Mouse (Mus musculus) intestine, embryonic 16.5 days (tissue): Measurements from ENCODE around the gene Snx10. TPM values are rescaled to one million over a fixed set of nuclear protein-coding genes. Genes with fewer than 3 reads are reported as not detected.
A peak's percentile ranks its signal among the peaks of the same experiment; 100 is the strongest.

ENCODE experiments used
- ATAC-seq: fragments of 200-750 bp; cut with Nextera tagmentation; 2 replicates; pipeline ENCODE4 v1.8.0; 2017; ENCODE audit warnings: moderate TSS enrichment, moderate library complexity
- H3K27ac ChIP-seq: fragments of 300-500 bp; sonication (generic); 2 replicates; pipeline ENCODE4 v1.5.1; 2014; ENCODE audit warnings: mild to moderate bottlenecking, low read length
- H3K27me3 ChIP-seq: fragments of 300-500 bp; sonication (generic); replicated peaks from 2 replicates; pipeline ENCODE4 v1.6.1; 2014; ENCODE audit warnings: low read length, control low read depth, mixed read lengths; ENCODE audit not compliant: control insufficient read depth, insufficient read depth
- H3K36me3 ChIP-seq: fragments of 300-500 bp; sonication (generic); 2 replicates; pipeline ENCODE4 v1.6.1; 2014; ENCODE audit warnings: low read length, control low read depth; ENCODE audit not compliant: control insufficient read depth, insufficient read depth
- H3K4me1 ChIP-seq: fragments of 300-500 bp; sonication (generic); 2 replicates; pipeline ENCODE4 v1.6.1; 2014; ENCODE audit warnings: low read length, control low read depth, mixed read lengths; ENCODE audit not compliant: control insufficient read depth, insufficient read depth
- H3K4me2 ChIP-seq: fragments of 300-500 bp; sonication (generic); 2 replicates; pipeline ENCODE4 v1.6.1; 2014; ENCODE audit warnings: low read depth, low read length, control low read depth
- H3K4me3 ChIP-seq: fragments of 300-500 bp; sonication (generic); 2 replicates; pipeline ENCODE4 v1.5.1; 2014; ENCODE audit warnings: mild to moderate bottlenecking, low read length
- H3K9ac ChIP-seq: fragments of 300-500 bp; sonication (generic); 2 replicates; pipeline ENCODE4 v1.6.1; 2014; ENCODE audit warnings: low read depth, low read length
- H3K9me3 ChIP-seq: fragments of 300-500 bp; sonication (generic); 2 replicates; pipeline ENCODE4 v1.6.1; 2016; ENCODE audit warnings: low read length, control low read depth; ENCODE audit not compliant: control insufficient read depth
- WGBS: fragments of 180-500 bp; shearing (Covaris S2); extraction: QIAGEN DNeasy Blood & Tissue Kit; methylation state at CpG from one replicate; pipeline ENCODE4 v1.1.7; 2014; 5-methylcytosine and 5-hydroxymethylcytosine counted together
- polyA plus RNA-seq: library from polyadenylated mRNA; unstranded; fragments of >200 nt; fragmentation: Nextera tagmentation; extraction: Ambion mirVana; gene quantifications from 2 replicates; pipeline ENCODE4 v1.2.1, GENCODE M21; 2015

The Snx10 gene
- polyA plus RNA-seq, 1 experiment from 2014 or later, result 12.1 TPM

DNA sequence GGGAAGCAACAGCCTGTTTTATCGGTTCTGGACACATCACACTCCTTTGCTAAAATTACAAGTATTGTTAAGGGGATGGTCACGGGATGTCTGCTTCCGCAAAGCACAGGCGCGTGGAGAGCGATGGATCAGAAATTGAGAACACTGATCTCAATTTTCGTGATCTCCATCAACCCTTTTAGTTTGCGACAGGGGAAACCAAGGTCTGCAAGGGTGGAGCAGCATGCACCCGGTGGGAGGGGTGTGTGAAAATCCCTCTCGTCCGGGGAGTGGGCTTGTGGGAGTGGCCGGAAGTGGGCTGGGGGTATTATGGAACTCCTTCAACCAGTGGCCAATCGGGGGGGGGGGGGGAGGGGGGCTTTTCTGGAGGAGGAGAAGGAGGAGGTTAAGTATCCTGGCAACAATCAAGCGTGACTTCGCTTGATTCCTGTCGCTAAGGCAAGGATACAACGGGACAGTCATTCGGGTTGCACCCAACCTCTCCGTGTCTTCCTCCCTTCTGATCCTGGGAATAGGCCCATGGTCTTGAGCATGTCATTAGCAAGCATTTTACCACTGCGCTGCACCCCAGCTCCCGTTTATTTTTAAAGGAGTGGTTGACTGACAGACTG, 725 bp downstream of the Snx10 start:
- H3K36me3 ChIP-seq, result no peaks in the 10 kb centered on the region
- no peaks in the 10 kb centered on the region for H3K9me3 ChIP-seq
- peak overlapping the region; percentile 80 for H3K9ac ChIP-seq
- no peak overlapping the region for H3K27ac ChIP-seq
- peak overlapping the region; percentile 95 for H3K4me2 ChIP-seq
- H3K27me3 ChIP-seq, result no peaks in the 10 kb centered on the region
- WGBS, result under 1% methylated on average over 20 of the region's 21 CpGs
- peak overlapping the region; percentile 74 for H3K4me3 ChIP-seq
- ATAC-seq, result peak; percentile 52; the same call in 1 of the 2 replicates
- H3K4me1 ChIP-seq, result peaks cover 10% of the 10 kb centered on the region; the same call in 1 of the 2 replicates

DNA sequence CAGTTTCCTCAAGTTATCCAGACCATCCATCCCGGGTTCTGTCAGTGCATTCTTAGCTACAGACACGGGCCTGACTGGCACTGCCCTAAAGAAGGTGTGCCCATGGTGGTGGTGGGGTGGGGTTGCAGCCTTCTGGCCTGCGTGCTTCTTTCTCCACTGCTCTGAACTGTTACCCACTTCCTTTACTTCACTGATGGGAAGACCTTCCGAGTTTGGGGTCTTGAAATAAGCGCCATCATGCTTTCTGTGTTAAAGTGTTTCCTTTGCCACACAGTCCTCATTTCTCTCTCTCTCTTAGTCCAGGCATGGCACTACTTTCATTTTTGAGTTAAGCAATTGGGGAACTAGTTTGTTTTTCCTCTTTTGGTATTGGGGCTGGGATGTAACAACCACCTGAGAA, 1.3 kb downstream of the Snx10 start:
- no peaks in the 10 kb centered on the region for H3K9me3 ChIP-seq
- peaks cover 10% of the 10 kb centered on the region; the same call in 1 of the 2 replicates for H3K4me1 ChIP-seq
- no peak overlapping the region for H3K27ac ChIP-seq
- ATAC-seq, result peak; percentile 9; the same call in 1 of the 2 replicates
- H3K9ac ChIP-seq, result peak overlapping the region; percentile 80; the same call in 1 of the 2 replicates
- H3K27me3 ChIP-seq, result no peaks in the 10 kb centered on the region
- peak overlapping the region; percentile 95 for H3K4me2 ChIP-seq
- peak overlapping the region; percentile 74; the same call in 1 of the 2 replicates for H3K4me3 ChIP-seq
- H3K36me3 ChIP-seq, result no peaks in the 10 kb centered on the region
- WGBS, result 47% methylated on average over 5 of the region's 5 CpGs

DNA sequence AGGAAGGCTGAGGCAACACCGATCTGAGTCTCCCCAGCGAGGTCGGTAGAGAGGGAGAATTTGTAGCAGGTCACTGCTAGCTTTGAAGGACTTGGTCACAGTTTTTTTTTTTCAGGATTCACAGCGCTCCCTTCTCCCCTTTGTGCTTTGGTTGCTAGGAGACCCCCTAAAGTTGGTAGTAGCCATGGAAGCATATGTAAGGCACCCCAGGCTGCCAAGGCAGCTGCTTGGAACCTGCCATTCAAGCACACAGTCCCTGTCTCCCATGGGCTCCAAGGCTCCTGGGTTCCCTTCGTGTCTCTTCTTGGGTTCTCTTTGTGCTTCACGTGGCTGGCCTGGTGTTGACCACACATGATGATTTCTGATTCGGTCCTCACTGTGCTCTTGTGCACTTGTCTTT, 5.8 kb downstream of the Snx10 start:
- Histone ChIP-seq H3K27ac (no peak overlapping the region), H3K9ac (no peak overlapping the region), H3K4me1 (peaks cover 17% of the 10 kb centered on the region), H3K4me2 (no peak overlapping the region), H3K9me3 (no peaks in the 10 kb centered on the region), H3K27me3 (no peaks in the 10 kb centered on the region), H3K36me3 (no peaks in the 10 kb centered on the region), H3K4me3 (no peak overlapping the region)
- no peak for ATAC-seq
- WGBS, result 72% methylated on average over 7 of the region's 7 CpGs

DNA sequence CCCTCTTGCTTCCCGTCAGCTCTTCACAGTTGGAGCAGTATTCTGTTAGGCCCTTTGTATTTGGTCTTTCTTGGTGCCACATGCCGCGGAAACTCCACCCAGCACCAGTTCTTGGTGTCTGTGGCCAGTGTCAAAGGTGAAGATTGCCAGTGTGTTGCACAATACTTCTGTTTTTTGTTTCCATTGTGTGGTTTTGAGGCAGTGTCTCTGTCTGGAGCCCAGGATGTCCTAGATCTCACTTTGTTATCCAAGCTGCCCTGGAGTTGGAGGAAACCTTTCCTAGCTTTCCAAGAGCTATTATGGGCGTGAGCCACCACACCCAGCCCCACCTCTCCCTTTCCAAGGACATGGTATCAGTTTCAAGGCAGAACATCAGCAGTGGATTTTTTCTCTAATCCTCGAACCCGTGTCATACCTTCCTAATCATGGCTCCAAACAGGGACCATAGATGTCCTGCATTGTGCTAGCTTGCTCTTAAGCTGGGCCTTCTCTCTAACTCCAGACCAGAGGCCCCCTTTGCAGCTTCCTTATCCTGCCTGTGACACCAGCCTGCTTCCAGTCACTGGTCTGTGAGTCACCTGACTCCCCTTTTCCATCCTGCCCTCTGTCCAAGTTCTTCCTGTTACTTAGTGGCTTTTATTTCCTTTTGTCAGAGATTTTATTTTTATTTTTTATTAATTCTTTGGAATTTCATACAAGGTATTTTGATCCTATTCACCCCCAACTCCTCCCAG, 9.9 kb downstream of the Snx10 start:
- Histone ChIP-seq H3K9me3 (no peaks in the 10 kb centered on the region), H3K27ac (no peak overlapping the region), H3K4me2 (no peak overlapping the region), H3K4me1 (peaks cover 10% of the 10 kb centered on the region), H3K9ac (no peak overlapping the region), H3K27me3 (no peaks in the 10 kb centered on the region), H3K4me3 (no peak overlapping the region), H3K36me3 (no peaks in the 10 kb centered on the region)
- peak; percentile 63 for ATAC-seq
- WGBS, result 66% methylated on average over 6 of the region's 6 CpGs

DNA sequence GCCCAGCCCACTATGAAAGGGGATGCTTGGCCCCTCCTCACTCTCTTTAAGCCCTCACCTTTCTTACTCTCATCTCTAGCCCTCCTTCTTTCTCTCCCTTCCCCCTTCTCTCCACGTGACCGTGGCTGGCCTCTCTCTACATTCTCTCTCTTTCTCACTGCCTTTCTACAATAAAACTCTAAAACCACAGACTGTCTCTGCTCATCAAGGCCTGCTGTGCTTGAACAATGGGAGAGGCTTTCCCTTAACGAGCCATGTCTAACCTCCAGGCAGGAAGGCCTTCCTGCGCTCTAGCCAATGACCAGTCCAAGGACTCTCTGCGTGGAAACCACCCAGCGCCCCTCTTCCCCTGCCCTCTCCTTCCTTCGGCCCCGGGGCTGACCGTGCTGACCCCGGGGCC, 11.9 kb downstream of the Snx10 start:
- Histone ChIP-seq H3K9me3 (peaks cover 3% of the 10 kb centered on the region; the same call in 1 of the 2 replicates), H3K9ac (no peak overlapping the region), H3K27me3 (no peaks in the 10 kb centered on the region), H3K4me3 (no peak overlapping the region), H3K4me1 (peaks cover 10% of the 10 kb centered on the region), H3K27ac (no peak overlapping the region), H3K36me3 (no peaks in the 10 kb centered on the region), H3K4me2 (no peak overlapping the region)
- no peak for ATAC-seq
- 88% methylated on average over 10 of the region's 10 CpGs for WGBS

DNA sequence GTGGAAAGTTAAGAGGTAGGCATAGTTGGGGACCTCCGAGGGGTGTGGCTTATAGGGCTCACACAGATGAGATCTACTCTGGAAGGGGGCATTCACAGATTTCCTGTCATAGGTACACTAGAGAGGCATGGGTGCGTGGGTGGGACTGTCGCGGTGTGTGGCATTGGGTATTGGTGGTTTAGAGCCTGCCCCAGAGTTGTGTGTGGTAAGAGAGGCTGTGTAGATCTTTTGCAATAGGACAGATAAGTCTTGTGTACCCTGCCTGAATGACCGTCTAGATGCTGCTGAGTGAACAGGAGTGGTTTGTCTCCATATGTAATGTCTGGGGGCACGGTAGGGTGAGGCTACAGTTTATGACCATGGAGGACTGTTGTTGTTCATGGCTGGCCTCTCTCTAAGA, 16.8 kb downstream of the Snx10 start:
- no peak overlapping the region for H3K4me2 ChIP-seq
- H3K4me1 ChIP-seq, result peaks cover 9% of the 10 kb centered on the region
- no peak overlapping the region for H3K4me3 ChIP-seq
- H3K9ac ChIP-seq, result no peak overlapping the region
- H3K36me3 ChIP-seq, result no peaks in the 10 kb centered on the region
- peaks cover 3% of the 10 kb centered on the region; the same call in 1 of the 2 replicates for H3K9me3 ChIP-seq
- H3K27ac ChIP-seq, result no peak overlapping the region
- H3K27me3 ChIP-seq, result no peaks in the 10 kb centered on the region
- peak; percentile 47; the same call in 1 of the 2 replicates for ATAC-seq
- WGBS, result 78% methylated on average over 6 of the region's 6 CpGs

DNA sequence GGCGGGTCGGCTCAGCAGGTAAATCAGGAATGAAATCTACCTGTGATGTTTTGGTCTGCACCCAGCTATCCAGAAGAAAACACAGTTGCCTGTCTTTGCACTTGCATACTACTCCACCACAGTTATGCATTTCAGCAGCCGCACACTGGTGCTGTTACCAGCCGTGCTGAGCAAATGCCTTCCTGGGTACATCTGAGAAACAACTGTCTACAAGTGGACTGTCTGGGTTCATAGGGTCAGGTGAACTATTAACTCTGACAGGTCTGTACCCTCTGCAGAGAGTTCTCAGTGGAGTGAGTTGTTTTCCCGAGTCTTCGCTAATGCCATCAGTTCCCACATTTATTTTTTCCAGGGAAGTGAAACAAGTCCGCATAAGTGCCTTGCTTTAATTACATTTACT, 17.7 kb downstream of the Snx10 start:
- no peak overlapping the region; the same call in 1 of the 2 replicates for H3K27ac ChIP-seq

DNA sequence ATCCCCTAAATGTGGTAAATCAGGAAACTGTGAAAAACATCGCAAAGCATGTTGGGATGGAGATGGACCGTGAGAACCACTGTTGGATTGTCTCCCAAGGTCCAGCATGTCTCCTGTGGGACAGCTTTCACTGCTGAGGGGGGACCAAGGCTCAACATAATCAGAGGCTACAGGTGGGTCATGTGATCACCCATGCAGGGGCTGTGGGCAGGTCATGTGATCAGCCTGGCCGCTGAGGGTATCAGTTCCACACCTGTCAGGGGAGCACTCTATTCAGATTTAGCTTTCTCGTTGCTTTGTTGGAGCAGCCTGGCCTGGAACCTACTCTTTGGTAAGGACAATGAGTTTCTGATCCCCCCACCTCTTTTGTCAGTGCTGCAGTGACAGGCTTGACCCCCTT, 18.4 kb downstream of the Snx10 start:
- Histone ChIP-seq H3K4me3 (no peak overlapping the region), H3K27ac (no peak overlapping the region)
- WGBS, result 84% methylated on average over 4 of the region's 4 CpGs

More for the DNA sequence above, 17.7 kb downstream of the Snx10 start:
- 52% methylated on average over 7 of the region's 7 CpGs for WGBS
- ATAC-seq, result peak; percentile 68
- Histone ChIP-seq H3K9ac (no peak overlapping the region), H3K4me3 (no peak overlapping the region), H3K36me3 (no peaks in the 10 kb centered on the region), H3K4me2 (0 out of 2 replicates have a peak overlapping the region, but pooled peaks have one; percentile 7), H3K27me3 (no peaks in the 10 kb centered on the region), H3K9me3 (peaks cover 3% of the 10 kb centered on the region; the same call in 1 of the 2 replicates), H3K4me1 (peaks cover 9% of the 10 kb centered on the region)

DNA sequence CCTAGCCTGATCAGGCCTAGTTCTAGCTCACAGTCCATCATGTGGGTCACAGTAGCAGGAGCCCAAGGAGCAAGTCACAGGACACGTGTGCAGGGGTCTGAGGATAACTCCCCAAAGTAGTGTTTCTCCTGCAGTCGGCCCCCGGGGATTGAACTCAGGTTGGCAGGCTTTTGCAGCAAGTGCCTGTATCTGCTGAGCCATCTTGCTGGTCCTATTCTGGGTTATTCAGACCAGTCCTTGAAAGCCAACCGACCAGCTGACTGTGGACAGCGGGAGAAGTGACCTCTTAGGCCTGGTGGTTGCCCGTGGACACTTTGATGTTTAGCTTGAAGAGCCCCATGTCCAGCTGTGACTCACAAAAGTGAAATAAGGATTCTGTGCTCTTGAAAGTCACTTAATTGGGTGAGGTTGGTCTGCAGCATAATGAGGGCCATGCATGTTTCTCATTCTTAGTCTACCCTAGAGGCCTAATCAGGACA, 20.0 kb downstream of the Snx10 start:
- H3K27me3 ChIP-seq, result no peaks in the 10 kb centered on the region
- 87% methylated on average over 6 of the region's 6 CpGs for WGBS
- H3K27ac ChIP-seq, result no peak overlapping the region
- no peak overlapping the region for H3K4me2 ChIP-seq
- H3K9me3 ChIP-seq, result peaks cover 3% of the 10 kb centered on the region; the same call in 1 of the 2 replicates
- peaks cover 9% of the 10 kb centered on the region for H3K4me1 ChIP-seq
- H3K36me3 ChIP-seq, result no peaks in the 10 kb centered on the region
- ATAC-seq, result no peak
- no peak overlapping the region for H3K9ac ChIP-seq
- no peak overlapping the region for H3K4me3 ChIP-seq

More for the DNA sequence above, 18.4 kb downstream of the Snx10 start:
- H3K4me2 ChIP-seq, result no peak overlapping the region
- no peak for ATAC-seq
- peaks cover 9% of the 10 kb centered on the region for H3K4me1 ChIP-seq
- H3K36me3 ChIP-seq, result no peaks in the 10 kb centered on the region
- no peaks in the 10 kb centered on the region for H3K27me3 ChIP-seq
- H3K9ac ChIP-seq, result no peak overlapping the region
- H3K9me3 ChIP-seq, result peaks cover 3% of the 10 kb centered on the region; the same call in 1 of the 2 replicates
